9 mouse cellular contexts compared by ENCODE assay signal in genomic region chr19:6497150-6497801, GRCm38 (mm10). TPM values are rescaled to one million over a fixed set of nuclear protein-coding genes. Genes with fewer than 3 reads are reported as not detected.
DNase-seq lines count a peak whose midpoint lies in the region; ATAC-seq and TF ChIP-seq lines count a peak whose summit lies in the region.
"Had no signal": no experiment of that assay in that cellular context is flagged by ENCODE, and none has a peak within 500 bp of the region (broad histone marks: within the 10 kb centered on the region; RNA-seq: fewer than 3 reads in every experiment).

No protein-coding gene starts in this region.

- peak overlapping the region; percentile 96 for H3K4me2 ChIP-seq in embryonic facial prominence, embryonic 13.5 days
- H3K4me2 ChIP-seq in intestine, embryonic 14.5 days (ENCODE audit: low read length): peak overlapping the region; percentile 80

- peaks cover 20% of the 10 kb centered on the region for H3K27me3 ChIP-seq in ES-Bruce4 (ENCODE audit: control insufficient read depth, insufficient read depth, low read length, poor library complexity, severe bottlenecking)
- H3K27me3 ChIP-seq in embryonic facial prominence, embryonic 13.5 days: peaks cover 96% of the 10 kb centered on the region
- peaks cover 85% of the 10 kb centered on the region for H3K27me3 ChIP-seq in intestine, embryonic 14.5 days (replicated peaks; ENCODE audit: control insufficient read depth, insufficient read depth, low read length)
- peaks cover 24% of the 10 kb centered on the region for H3K27me3 ChIP-seq in liver, adult 2 months (ENCODE audit: control insufficient read depth, insufficient read depth, low read length)

- peak overlapping the region; percentile 64 for H3K4me3 ChIP-seq in ES-Bruce4 (ENCODE audit: low read depth, low read length)
- H3K4me3 ChIP-seq in embryonic facial prominence, embryonic 13.5 days: peak overlapping the region; percentile 55
- peak overlapping the region; percentile 44 for H3K4me3 ChIP-seq in intestine, embryonic 14.5 days (ENCODE audit: low read depth, low read length)
- H3K4me3 ChIP-seq in liver, adult 2 months (ENCODE audit: insufficient read depth, low read depth, low read length): peak overlapping the region; percentile 54; the same call in 1 of the 2 replicates

- no peak overlapping the region for H3K27ac ChIP-seq in ES-Bruce4 (ENCODE audit: insufficient read depth, low read length)
- H3K27ac ChIP-seq in embryonic facial prominence, embryonic 13.5 days: no peak overlapping the region
- no peak overlapping the region for H3K27ac ChIP-seq in intestine, embryonic 14.5 days (ENCODE audit: low read depth)
- H3K27ac ChIP-seq in liver, adult 2 months (replicated peaks; ENCODE audit: insufficient read depth, low read depth, low read length): no peak overlapping the region

- WGBS in embryonic facial prominence, embryonic 13.5 days: 0% methylated on average over 19 of the region's 39 CpGs
- 2% methylated on average over 21 of the region's 39 CpGs for WGBS in intestine, embryonic 14.5 days
- WGBS in liver, adult 2 months: 4% methylated on average over 30 of the region's 39 CpGs

- H3K79me2 ChIP-seq in liver, adult 2 months (ENCODE audit: control insufficient read depth, insufficient read depth, low read length): no peaks in the 10 kb centered on the region

- no peak for TF ChIP-seq POLR2A in ES-Bruce4 (IDR thresholded peaks at IDR 0.05; ENCODE audit: insufficient read depth, low read length)
- no peak for TF ChIP-seq POLR2A in liver, adult 2 months (IDR thresholded peaks at IDR 0.05; ENCODE audit: extremely low read depth, insufficient read depth, low read length)

- peak; percentile 62 for DNase-seq in MN1 (ENCODE audit: low spot score)
- DNase-seq in intestine, embryonic 14.5 days (ENCODE audit: low spot score): no peak
- no peak for DNase-seq in liver, adult 2 months (ENCODE audit: extremely low read depth, low read depth, low spot score)
- DNase-seq in right cerebral cortex, postnatal 10 days (ENCODE audit: low spot score in 2 of 2): peak; percentile 91
- no peak for DNase-seq in natural killer cell, adult 2 months (ENCODE audit: low spot score in 2 of 2)
- DNase-seq in ovary, postnatal 14 days (ENCODE audit: low spot score): no peak

- no peak for TF ChIP-seq CTCF in ES-Bruce4 (IDR thresholded peaks at IDR 0.05; ENCODE audit: low read depth, low read length)
- TF ChIP-seq CTCF in liver, adult 2 months (IDR thresholded peaks at IDR 0.05; ENCODE audit: low read depth, low read length): no peak

- H3K9me3 ChIP-seq in ES-Bruce4 (replicated peaks; ENCODE audit: control insufficient read depth, insufficient read depth, low read length, poor library complexity, severe bottlenecking): no peaks in the 10 kb centered on the region
- H3K9me3 ChIP-seq in embryonic facial prominence, embryonic 13.5 days: no peaks in the 10 kb centered on the region
- no peaks in the 10 kb centered on the region for H3K9me3 ChIP-seq in intestine, embryonic 14.5 days (ENCODE audit: control insufficient read depth, low read length)

- no peaks in the 10 kb centered on the region for H3K36me3 ChIP-seq in ES-Bruce4 (ENCODE audit: control insufficient read depth, insufficient read depth, low read length, poor library complexity, severe bottlenecking)
- H3K36me3 ChIP-seq in embryonic facial prominence, embryonic 13.5 days: no peaks in the 10 kb centered on the region
- no peaks in the 10 kb centered on the region for H3K36me3 ChIP-seq in intestine, embryonic 14.5 days (ENCODE audit: control insufficient read depth, insufficient read depth, low read length)
- no peaks in the 10 kb centered on the region for H3K36me3 ChIP-seq in liver, adult 2 months (ENCODE audit: control insufficient read depth, insufficient read depth, low read length)

- TF ChIP-seq EP300 in ES-Bruce4 (IDR thresholded peaks at IDR 0.05; ENCODE audit: insufficient read depth, low read depth, low read length): no peak

- H3K9ac ChIP-seq in ES-Bruce4 (ENCODE audit: low read depth, poor library complexity, severe bottlenecking): peak overlapping the region; percentile 83
- peak overlapping the region; percentile 71 for H3K9ac ChIP-seq in embryonic facial prominence, embryonic 13.5 days
- H3K9ac ChIP-seq in intestine, embryonic 14.5 days (ENCODE audit: low read length): peak overlapping the region; percentile 18
- H3K9ac ChIP-seq in liver, adult 2 months (ENCODE audit: low read depth, low read length): no peak overlapping the region

- H3K4me1 ChIP-seq in ES-Bruce4 (ENCODE audit: control insufficient read depth, insufficient read depth, low read length): peaks cover 2% of the 10 kb centered on the region
- H3K4me1 ChIP-seq in embryonic facial prominence, embryonic 13.5 days: peaks cover 21% of the 10 kb centered on the region
- peaks cover 6% of the 10 kb centered on the region; the same call in 1 of the 2 replicates for H3K4me1 ChIP-seq in intestine, embryonic 14.5 days (replicated peaks; ENCODE audit: control insufficient read depth, insufficient read depth, low read length)
- no peaks in the 10 kb centered on the region for H3K4me1 ChIP-seq in liver, adult 2 months (ENCODE audit: control insufficient read depth, insufficient read depth, low read length)

- ATAC-seq in embryonic facial prominence, embryonic 13.5 days (ENCODE audit: insufficient number of reproducible peaks, insufficient read depth, low FRiP score, low TSS enrichment, low read depth): no peak
- ATAC-seq in intestine, embryonic 14.5 days (replicated peaks; ENCODE audit: low FRiP score, low TSS enrichment, low read depth): no peak; the same call in 1 of the 2 replicates

RNA-seq across cellular contexts. Expression of gene Slc22a12, which starts 45.6 kb away (rescaled TPM):
- polyA plus RNA-seq in ES-Bruce4 (2011; ENCODE audit: insufficient read depth, insufficient read length, low read depth, missing spikeins): not detected in 2 replicates
- polyA plus RNA-seq in embryonic facial prominence, embryonic 13.5 days (2015; fragmentation: Nextera tagmentation; extraction: Ambion mirVana): not detected in 2 replicates
- not detected in 2 replicates for polyA plus RNA-seq in intestine, embryonic 14.5 days (2014; fragmentation: Nextera tagmentation; extraction: Ambion mirVana)
- total RNA-seq in liver, adult 2 months (2014; rRNA removed): 0.34 TPM in 1 of 2 replicates, not detected in the other
- polyA plus RNA-seq in liver, adult 2 months (2012; rRNA removed): not detected in 2 replicates
- total RNA-seq: neutrophil, adult 5-6 weeks had no signal

Comparison
In these comparisons a context has a peak if more than half of its experiments do, and no peak if none do; other contexts are left out.
1. DNase-seq: peak in MN1 (single experiment) and right cerebral cortex, postnatal 10 days (2 of 2); none in intestine, embryonic 14.5 days (single experiment), liver, adult 2 months (single experiment), natural killer cell, adult 2 months (0 of 2) and ovary, postnatal 14 days (single experiment).
2. Peak in every context shown above with its lines, with median percentiles within 50 percentile points of each other: H3K4me3 ChIP-seq.